Mouse (Mus musculus) forebrain, embryonic 14.5 days (tissue): ENCODE measurements around the gene Tbk1. TPM values are rescaled to one million over a fixed set of nuclear protein-coding genes. Genes with fewer than 3 reads are reported as not detected.

Experiments used
- ATAC-seq: fragments of 200-750 bp; cut with Nextera tagmentation; 2 replicates; pipeline ENCODE4 v1.8.0; 2017; ENCODE audit warnings: mild to moderate bottlenecking, moderate library complexity
- DNase-seq: peaks from one replicate; pipeline ENCODE4 v3.0.0-alpha.2; 2015; ENCODE audit warnings: low spot score
- H3K27ac ChIP-seq: fragments of 300-500 bp; sonication (generic); 2 replicates; pipeline ENCODE4 v1.5.1; 2014; ENCODE audit warnings: low read depth, mild to moderate bottlenecking, control low read depth, low read length, moderate library complexity
- H3K27me3 ChIP-seq: fragments of 300-500 bp; sonication (generic); replicated peaks from 2 replicates; pipeline ENCODE4 v1.6.1; 2014; ENCODE audit warnings: low read length, control low read depth, mixed read lengths; ENCODE audit not compliant: control insufficient read depth, insufficient read depth
- H3K36me3 ChIP-seq: fragments of 300-500 bp; sonication (generic); 2 replicates; pipeline ENCODE4 v1.6.1; 2014; ENCODE audit warnings: low read length, control low read depth; ENCODE audit not compliant: control insufficient read depth, insufficient read depth
- H3K4me1 ChIP-seq: fragments of 300-500 bp; sonication (generic); 2 replicates; pipeline ENCODE4 v1.6.1; 2014; ENCODE audit warnings: antibody characterized with exemption, low read length, control low read depth; ENCODE audit not compliant: control insufficient read depth, insufficient read depth
- H3K4me2 ChIP-seq: fragments of 300-500 bp; sonication (generic); 2 replicates; pipeline ENCODE4 v1.6.1; 2014; ENCODE audit warnings: mild to moderate bottlenecking, control low read depth, low read length
- H3K4me3 ChIP-seq: fragments of 300-500 bp; sonication (generic); 2 replicates; pipeline ENCODE4 v1.5.1; 2014; ENCODE audit warnings: low read depth, low read length, control low read depth
- H3K9ac ChIP-seq: fragments of 300-500 bp; sonication (generic); 2 replicates; pipeline ENCODE4 v1.6.1; 2014; ENCODE audit warnings: mild to moderate bottlenecking, low read length, control low read depth, moderate library complexity
- H3K9me3 ChIP-seq: fragments of 300-500 bp; sonication (generic); replicated peaks from 2 replicates; pipeline ENCODE4 v1.6.1; 2016; ENCODE audit warnings: low read length, control low read depth, mixed read lengths; ENCODE audit not compliant: control insufficient read depth
- WGBS: fragments of 180-500 bp; shearing (Covaris S2); extraction: QIAGEN DNeasy Blood & Tissue Kit; methylation state at CpG from one replicate; pipeline ENCODE4 v1.1.7; 2014; 5-methylcytosine and 5-hydroxymethylcytosine counted together
- polyA plus RNA-seq: library from polyadenylated mRNA; unstranded; fragments of >200 nt; fragmentation: Nextera tagmentation; extraction: Ambion mirVana; gene quantifications from 2 replicates; pipeline ENCODE4 v1.2.1, GENCODE M21; 2014

The Tbk1 gene
- polyA plus RNA-seq, 1 experiment from 2014 or later, result 34.7 TPM

DNA sequence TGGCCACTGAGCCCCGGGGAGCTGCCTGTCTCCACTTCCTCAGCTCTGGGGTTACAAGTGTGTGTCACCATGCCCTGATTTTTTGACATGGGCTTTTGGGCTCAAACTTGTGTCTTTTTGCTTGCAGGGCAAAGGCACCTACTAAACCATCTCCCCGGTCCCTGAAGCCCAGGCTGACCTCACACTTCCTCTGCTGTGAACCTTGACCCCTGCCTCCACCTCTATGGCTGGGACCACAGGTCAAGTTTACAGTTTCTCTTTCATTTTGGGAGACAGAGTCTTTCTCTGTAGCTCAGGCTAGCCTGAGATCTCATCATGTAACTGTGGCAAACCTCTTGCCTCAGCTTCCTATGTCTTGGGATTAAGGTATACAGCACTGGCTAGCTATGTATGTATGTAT, 66.9 kb downstream of the Tbk1 start:
- Histone ChIP-seq H3K4me2 (no peak overlapping the region), H3K27me3 (no peaks in the 10 kb centered on the region), H3K4me1 (no peaks in the 10 kb centered on the region), H3K36me3 (no peaks in the 10 kb centered on the region), H3K4me3 (no peak overlapping the region), H3K9me3 (no peaks in the 10 kb centered on the region), H3K27ac (no peak overlapping the region), H3K9ac (no peak overlapping the region)
- DNase-seq, result no peak
- ATAC-seq, result no peak
- 81% methylated on average over 2 of the region's 2 CpGs for WGBS

DNA sequence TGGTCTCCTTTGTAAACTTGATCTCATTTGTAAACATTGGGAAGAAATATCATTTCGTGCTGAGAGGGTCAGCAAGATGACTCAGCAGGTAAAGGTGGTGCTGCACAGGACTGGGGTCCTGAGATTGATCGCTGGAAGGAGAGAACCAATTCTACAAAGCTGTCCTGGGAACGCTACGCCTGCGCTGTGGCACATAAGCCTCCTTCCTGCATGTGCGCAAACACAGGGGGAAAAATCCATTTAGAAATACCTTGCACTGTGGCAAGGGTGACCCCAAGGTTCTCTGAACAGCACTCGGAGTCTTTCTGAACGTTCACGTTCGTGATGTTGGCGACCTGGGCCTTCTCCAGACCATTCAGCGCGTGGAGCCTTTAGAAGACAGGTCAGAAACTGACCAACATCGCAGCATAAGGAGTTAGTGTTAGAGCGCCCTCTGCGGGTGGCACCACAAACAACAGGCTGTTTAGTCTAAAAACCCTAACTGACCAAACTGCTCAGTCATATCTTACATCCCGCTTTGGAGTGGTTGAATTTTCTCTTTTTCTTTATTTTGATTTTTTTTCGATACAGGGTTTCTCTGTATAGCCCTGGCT, 70.5 kb downstream of the Tbk1 start:
- peak; percentile 58 for ATAC-seq
- no peaks in the 10 kb centered on the region for H3K9me3 ChIP-seq
- H3K27ac ChIP-seq, result no peak overlapping the region
- no peaks in the 10 kb centered on the region for H3K27me3 ChIP-seq
- H3K4me3 ChIP-seq, result no peak overlapping the region
- H3K4me2 ChIP-seq, result no peak overlapping the region
- no peaks in the 10 kb centered on the region for H3K4me1 ChIP-seq
- DNase-seq, result peak; percentile 82
- H3K36me3 ChIP-seq, result no peaks in the 10 kb centered on the region
- WGBS, result 31% methylated on average over 18 of the region's 18 CpGs
- H3K9ac ChIP-seq, result no peak overlapping the region

DNA sequence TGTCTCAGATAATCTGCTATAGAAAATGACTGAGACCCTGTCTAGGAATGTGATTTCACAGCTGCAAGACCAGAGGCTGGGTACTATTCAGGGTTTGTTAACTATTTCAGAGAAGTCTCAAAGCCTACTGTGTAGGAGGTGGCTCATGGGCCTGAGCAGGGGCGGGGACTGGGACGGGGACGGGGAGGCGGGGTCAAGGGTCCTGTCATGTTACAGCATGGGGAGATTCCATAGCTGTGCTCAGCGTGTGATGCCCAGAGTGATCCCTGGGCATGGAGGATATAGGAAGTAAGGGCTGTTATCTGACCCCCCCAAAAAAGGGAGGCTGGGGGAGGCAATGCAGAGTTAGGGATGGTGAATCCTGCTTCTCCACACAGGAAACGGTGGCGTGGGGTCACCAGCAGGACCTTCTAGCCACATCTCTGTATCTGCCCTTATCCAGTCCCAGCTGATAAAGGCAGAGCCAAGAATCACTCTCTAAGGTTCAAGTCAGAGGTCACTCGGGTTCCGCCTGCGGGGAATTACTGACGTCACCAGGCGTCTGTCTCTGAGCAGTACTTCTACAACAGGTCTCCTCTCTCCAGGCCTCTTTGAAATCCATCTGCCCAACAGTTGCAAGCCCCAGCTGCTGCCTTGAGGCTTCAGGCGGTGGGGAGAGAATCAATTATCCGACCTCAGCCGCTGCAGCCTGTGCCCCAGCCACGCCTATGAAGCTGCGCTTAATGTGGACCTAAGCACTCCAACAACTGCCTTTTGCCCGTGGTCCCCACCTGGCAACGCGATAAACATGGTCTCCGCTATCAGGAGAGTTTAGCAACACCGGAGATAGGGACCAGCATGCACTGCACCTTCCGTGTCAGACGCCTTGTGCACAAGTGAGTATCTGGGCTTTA, 76.6 kb downstream of the Tbk1 start:
- DNase-seq (peak; percentile 36), ATAC-seq (no peak)
- 42% methylated on average over 24 of the region's 24 CpGs for WGBS
- peaks cover 4% of the 10 kb centered on the region; the same call in 1 of the 2 replicates for H3K4me1 ChIP-seq
- H3K27me3 ChIP-seq, result no peaks in the 10 kb centered on the region
- no peak overlapping the region for H3K27ac ChIP-seq
- H3K9ac ChIP-seq, result no peak overlapping the region
- no peaks in the 10 kb centered on the region for H3K9me3 ChIP-seq
- no peak overlapping the region for H3K4me2 ChIP-seq
- H3K36me3 ChIP-seq, result no peaks in the 10 kb centered on the region
- H3K4me3 ChIP-seq, result no peak overlapping the region

DNA sequence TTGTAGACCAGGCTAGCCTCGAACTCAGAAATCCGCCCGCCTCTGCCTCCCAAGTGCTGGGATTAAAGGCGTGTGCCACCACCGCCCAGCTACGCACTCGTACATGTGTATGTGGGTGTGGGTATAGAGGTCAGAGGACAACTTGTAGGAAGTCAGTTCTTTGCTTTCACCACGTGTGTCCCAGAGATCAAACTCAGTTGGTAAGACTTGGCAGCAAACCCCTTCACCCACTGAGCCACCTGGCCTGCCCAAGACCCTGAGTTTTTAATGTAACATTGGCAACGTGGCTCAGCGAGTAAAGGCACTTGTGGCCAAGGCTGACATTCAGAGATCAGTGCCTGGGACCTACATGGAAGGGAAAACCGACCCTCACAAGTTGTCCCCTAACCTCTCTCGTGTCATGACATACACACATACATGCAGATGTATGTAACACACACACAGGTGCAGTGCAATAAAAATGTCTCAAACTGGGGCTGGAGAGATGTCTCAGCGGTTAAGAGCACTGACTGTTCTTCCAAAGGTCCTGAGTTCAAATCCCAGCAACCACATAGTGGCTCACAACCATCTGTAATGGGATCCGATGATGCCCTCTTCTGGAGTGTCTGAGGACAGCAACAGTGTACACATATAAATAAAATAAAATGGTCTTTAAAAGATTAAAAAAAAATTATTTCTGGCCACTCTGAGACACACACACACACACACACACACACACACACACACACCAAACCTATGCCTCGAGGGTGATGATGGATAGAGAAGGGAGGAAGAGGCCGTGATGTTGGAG, 78.6 kb downstream of the Tbk1 start:
- no peak for DNase-seq
- Histone ChIP-seq H3K27ac (no peak overlapping the region), H3K36me3 (no peaks in the 10 kb centered on the region), H3K4me1 (peaks cover 4% of the 10 kb centered on the region; the same call in 1 of the 2 replicates), H3K9ac (no peak overlapping the region), H3K27me3 (no peaks in the 10 kb centered on the region), H3K9me3 (no peaks in the 10 kb centered on the region), H3K4me2 (no peak overlapping the region), H3K4me3 (no peak overlapping the region)
- no peak for ATAC-seq
- 91% methylated on average over 16 of the region's 16 CpGs for WGBS

DNA sequence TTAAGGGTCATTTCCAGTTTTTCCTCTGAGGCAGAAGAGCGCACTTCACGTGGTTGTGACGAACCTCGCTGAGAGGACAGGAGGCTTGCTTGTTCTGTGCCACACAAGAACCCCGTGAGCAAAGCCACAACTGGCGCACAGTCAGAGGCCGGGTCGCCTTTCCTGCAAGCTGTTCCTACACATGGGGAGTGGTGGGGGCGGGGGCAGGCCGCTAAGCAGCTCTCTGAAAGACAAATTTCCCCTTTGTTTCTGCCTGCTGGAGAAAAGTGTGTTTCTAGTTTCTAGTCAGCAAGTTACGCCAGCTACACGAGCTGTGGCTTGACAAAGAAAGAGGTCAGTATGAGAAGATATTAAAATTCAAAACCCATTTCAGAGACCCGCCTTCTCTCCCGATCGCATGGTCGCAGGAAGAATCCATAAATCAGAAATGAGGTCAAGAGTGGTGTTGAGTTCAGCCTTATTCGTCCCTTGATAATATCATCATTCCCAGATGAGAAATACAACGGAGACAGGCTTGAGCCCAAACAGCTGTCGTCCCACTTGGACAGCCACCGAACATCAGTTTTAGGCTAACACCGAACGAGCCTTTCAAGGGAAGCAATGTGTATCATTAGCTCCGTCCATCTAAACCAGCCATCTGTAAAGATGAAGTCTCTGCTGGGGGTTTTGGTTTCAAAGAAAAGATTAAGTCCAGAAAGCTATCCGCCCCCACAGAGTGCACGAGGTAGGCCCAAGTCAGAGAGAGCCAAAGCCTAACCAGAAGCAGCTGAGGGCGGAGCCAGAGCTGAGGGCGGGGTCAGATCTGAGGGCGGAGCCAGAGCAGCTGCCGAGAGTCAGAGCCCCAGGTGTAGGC, 79.6 kb downstream of the Tbk1 start:
- DNase-seq, result peak; percentile 35
- no peak for ATAC-seq
- H3K27ac ChIP-seq, result peak overlapping the region; percentile 21; the same call in 1 of the 2 replicates

DNA sequence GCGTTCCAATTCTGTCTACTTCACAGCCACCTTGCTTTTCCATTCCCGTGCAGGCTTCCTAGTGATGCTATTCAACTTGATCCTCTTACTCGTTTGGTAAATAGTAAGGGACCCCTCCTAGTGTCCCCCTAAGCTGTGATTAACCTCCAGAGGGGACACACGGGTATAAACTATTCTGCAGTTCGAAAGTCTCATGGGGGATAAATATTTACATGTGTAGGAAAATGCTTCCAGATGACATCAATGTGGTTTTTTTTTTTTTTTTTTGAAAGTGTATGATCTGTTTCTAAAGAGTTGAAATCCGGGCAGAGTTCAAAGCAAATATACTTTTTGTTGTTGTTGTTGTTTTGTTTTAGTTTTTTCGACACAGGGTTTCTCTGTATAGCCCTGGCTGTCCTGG, 80.7 kb downstream of the Tbk1 start:
- ATAC-seq, result no peak
- Histone ChIP-seq H3K9me3 (no peaks in the 10 kb centered on the region), H3K4me1 (peaks cover 7% of the 10 kb centered on the region; the same call in 1 of the 2 replicates), H3K36me3 (no peaks in the 10 kb centered on the region), H3K4me3 (peak overlapping the region; percentile 22; the same call in 1 of the 2 replicates), H3K9ac (no peak overlapping the region), H3K27ac (peak overlapping the region; percentile 81), H3K27me3 (no peaks in the 10 kb centered on the region), H3K4me2 (peak overlapping the region; percentile 52)
- DNase-seq, result no peak
- WGBS, result 64% methylated on average over 7 of the region's 7 CpGs

More for the DNA sequence above, 79.6 kb downstream of the Tbk1 start:
- Histone ChIP-seq H3K4me1 (peaks cover 4% of the 10 kb centered on the region; the same call in 1 of the 2 replicates), H3K9ac (no peak overlapping the region), H3K4me3 (no peak overlapping the region), H3K4me2 (no peak overlapping the region), H3K9me3 (no peaks in the 10 kb centered on the region), H3K27me3 (no peaks in the 10 kb centered on the region), H3K36me3 (no peaks in the 10 kb centered on the region)
- 52% methylated on average over 29 of the region's 29 CpGs for WGBS

DNA sequence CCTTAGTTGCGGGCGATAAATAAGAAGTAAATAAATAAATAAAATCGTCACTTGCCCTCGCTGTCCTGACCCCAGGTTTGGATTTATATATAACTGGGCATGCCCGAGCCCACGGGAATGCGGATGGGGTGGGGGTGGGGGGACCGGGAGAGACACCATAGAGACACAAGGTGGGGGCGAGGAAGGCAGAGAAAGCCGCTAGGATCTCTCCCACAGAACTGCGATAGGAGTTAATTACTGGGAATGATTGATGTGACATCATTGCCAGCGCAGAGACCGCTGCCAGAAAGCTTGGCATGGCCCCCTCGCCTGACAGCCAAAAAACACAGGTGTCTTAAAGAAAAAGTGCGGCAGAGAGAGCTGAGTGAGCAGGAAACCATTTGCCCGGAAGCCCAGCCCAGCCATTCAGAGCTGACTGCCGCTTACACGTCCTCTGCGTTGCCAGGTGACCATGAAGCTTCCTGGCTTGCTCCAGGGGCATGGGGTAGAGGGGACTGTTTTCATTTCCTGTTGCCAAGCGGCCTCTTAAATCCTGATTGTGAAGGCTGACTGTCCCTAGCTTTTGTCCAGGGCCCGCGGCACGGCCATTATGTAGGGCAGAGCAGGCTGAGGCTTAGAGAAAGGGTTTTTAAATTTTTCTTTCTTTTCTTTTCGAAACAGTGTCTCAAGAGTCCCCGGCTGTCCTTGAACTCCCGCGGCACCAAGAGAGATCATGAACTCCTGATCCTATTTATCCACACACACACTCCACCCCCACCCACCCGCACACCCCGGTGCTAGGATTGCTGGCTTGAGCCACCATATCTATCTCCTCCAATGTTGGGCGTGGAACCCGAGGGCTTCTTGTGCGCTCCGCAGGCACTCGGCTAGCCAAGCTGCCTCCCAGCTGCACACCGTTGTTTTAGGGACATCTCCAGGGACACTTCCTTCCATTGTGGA, 81.3 kb downstream of the Tbk1 start:
- Histone ChIP-seq H3K36me3 (no peaks in the 10 kb centered on the region), H3K27me3 (no peaks in the 10 kb centered on the region), H3K9me3 (no peaks in the 10 kb centered on the region), H3K9ac (peak overlapping the region; percentile 62), H3K27ac (peak overlapping the region; percentile 81), H3K4me3 (peak overlapping the region; percentile 22), H3K4me1 (peaks cover 7% of the 10 kb centered on the region; the same call in 1 of the 2 replicates), H3K4me2 (peak overlapping the region; percentile 52)
- 23% methylated on average over 35 of the region's 35 CpGs for WGBS
- ATAC-seq (peak; percentile 95), DNase-seq (peak; percentile 94)
